In genomic region chr14:100200058-100200688, GRCm38 (mm10) we compare ENCODE assay signal across 25 mouse cellular contexts.
DNase-seq lines count a peak whose midpoint lies in the region; ATAC-seq lines count a peak whose summit lies in the region.
"Had no signal": no experiment of that assay in that cellular context is flagged by ENCODE, and none has a peak within 500 bp of the region (broad histone marks: within the 10 kb centered on the region; RNA-seq: fewer than 3 reads in every experiment).

No protein-coding gene starts in this region.

- no peaks in the 10 kb centered on the region for H3K9me3 ChIP-seq in liver, embryonic 12.5 days (replicated peaks)
- H3K9me3 ChIP-seq in liver, embryonic 11.5 days (ENCODE audit: control insufficient read depth, low read length) = no peaks in the 10 kb centered on the region
- H3K9me3 ChIP-seq in liver, embryonic 15.5 days (replicated peaks) = no peaks in the 10 kb centered on the region
- H3K9me3 ChIP-seq: forebrain, embryonic 10.5 days; heart, embryonic 10.5 days; heart, embryonic 13.5 days had no signal

- WGBS in liver, embryonic 12.5 days (ENCODE audit: insufficient replicate concordance) = 65% methylated on average over 6 of the region's 6 CpGs
- 71% methylated on average over 6 of the region's 6 CpGs for WGBS in liver, embryonic 11.5 days
- 55% methylated on average over 6 of the region's 6 CpGs for WGBS in liver, embryonic 15.5 days (ENCODE audit: insufficient replicate concordance)

- no peak overlapping the region for H3K4me3 ChIP-seq in liver, embryonic 12.5 days
- H3K4me3 ChIP-seq in liver, embryonic 11.5 days (ENCODE audit: low read depth, low read length) = no peak overlapping the region
- no peak overlapping the region for H3K4me3 ChIP-seq in liver, embryonic 15.5 days (replicated peaks)
- H3K4me3 ChIP-seq: forebrain, embryonic 10.5 days; forebrain, embryonic 13.5 days; heart, adult 2 months; heart, embryonic 10.5 days; heart, embryonic 13.5 days had no signal

- 0 out of 2 replicates have a peak overlapping the region, but pooled peaks have one; percentile 30 for H3K27ac ChIP-seq in liver, embryonic 12.5 days
- no peak overlapping the region for H3K27ac ChIP-seq in liver, embryonic 11.5 days (ENCODE audit: low read depth, low read length)
- H3K27ac ChIP-seq in liver, embryonic 15.5 days (replicated peaks) = peak overlapping the region; percentile 30; the same call in 1 of the 2 replicates
- H3K27ac ChIP-seq: forebrain, embryonic 10.5 days; forebrain, embryonic 13.5 days; heart, adult 2 months; heart, embryonic 10.5 days; heart, embryonic 13.5 days; hindbrain, embryonic 14.5 days had no signal

- no peaks in the 10 kb centered on the region for H3K4me1 ChIP-seq in liver, embryonic 12.5 days
- H3K4me1 ChIP-seq in liver, embryonic 11.5 days (replicated peaks; ENCODE audit: control insufficient read depth, insufficient read depth, low read length) = no peaks in the 10 kb centered on the region
- H3K4me1 ChIP-seq in liver, embryonic 15.5 days (replicated peaks) = no peaks in the 10 kb centered on the region
- H3K4me1 ChIP-seq: forebrain, embryonic 13.5 days; heart, embryonic 13.5 days had no signal

- H3K27me3 ChIP-seq in liver, embryonic 12.5 days (replicated peaks) = no peaks in the 10 kb centered on the region
- H3K27me3 ChIP-seq in liver, embryonic 11.5 days (replicated peaks; ENCODE audit: control insufficient read depth, insufficient read depth, low read length) = no peaks in the 10 kb centered on the region
- no peaks in the 10 kb centered on the region for H3K27me3 ChIP-seq in liver, embryonic 15.5 days
- H3K27me3 ChIP-seq: forebrain, embryonic 13.5 days; heart, embryonic 13.5 days had no signal

- H3K36me3 ChIP-seq in liver, embryonic 12.5 days = no peaks in the 10 kb centered on the region
- no peaks in the 10 kb centered on the region for H3K36me3 ChIP-seq in liver, embryonic 11.5 days (ENCODE audit: control insufficient read depth, insufficient read depth, low read length)
- no peaks in the 10 kb centered on the region for H3K36me3 ChIP-seq in liver, embryonic 15.5 days (replicated peaks)
- H3K36me3 ChIP-seq: heart, embryonic 10.5 days; heart, embryonic 13.5 days had no signal

- no peak overlapping the region for H3K9ac ChIP-seq in liver, embryonic 12.5 days
- no peak overlapping the region for H3K9ac ChIP-seq in liver, embryonic 11.5 days (ENCODE audit: low read depth, low read length)
- H3K9ac ChIP-seq in liver, embryonic 15.5 days = no peak overlapping the region
- H3K9ac ChIP-seq: forebrain, embryonic 13.5 days; heart, embryonic 13.5 days; hindbrain, embryonic 14.5 days had no signal

- peak; percentile 43 for DNase-seq in kidney, adult 9 months
- no peak for DNase-seq in kidney, postnatal 25 days
- no peak for DNase-seq in liver, embryonic 11.5 days (ENCODE audit: low spot score)
- DNase-seq in yolk sac, embryonic 10.5 days (ENCODE audit: low spot score) = peak; percentile 70
- no peak for DNase-seq in layer of hippocampus, postnatal 10 days (ENCODE audit: low spot score in 2 of 2)
- no peak for DNase-seq in right cerebral cortex, postnatal 4 days
- DNase-seq: adrenal gland, adult 8-10 months; adrenal gland, postnatal 36 days; B cell, adult 2 months; cerebellum, adult 18-20 months; cerebellum, adult 9-10 months; cerebellum, postnatal 14 days; gastrocnemius, postnatal 10 days; gastrocnemius, postnatal 36 days; heart, adult 2 months; heart, postnatal 14 days; heart, postnatal 4 days had no signal

- no peak overlapping the region for H3K4me2 ChIP-seq in liver, embryonic 12.5 days
- H3K4me2 ChIP-seq in liver, embryonic 11.5 days = no peak overlapping the region
- no peak overlapping the region for H3K4me2 ChIP-seq in liver, embryonic 15.5 days
- H3K4me2 ChIP-seq: forebrain, embryonic 13.5 days; heart, embryonic 13.5 days; hindbrain, embryonic 14.5 days had no signal

- ATAC-seq in liver, embryonic 12.5 days = no peak
- no peak for ATAC-seq in liver, embryonic 11.5 days (replicated peaks; ENCODE audit: low FRiP score)
- no peak; the same call in 1 of the 2 replicates for ATAC-seq in liver, embryonic 15.5 days (ENCODE audit: insufficient read depth)
- ATAC-seq: forebrain, embryonic 13.5 days; forebrain, embryonic 16.5 days had no signal

Comparison
In these comparisons a context has a peak if more than half of its experiments do, and no peak if none do; other contexts are left out.
1. DNase-seq: peak in kidney, adult 9 months (single experiment) and yolk sac, embryonic 10.5 days (single experiment); none in kidney, postnatal 25 days (0 of 2), liver, embryonic 11.5 days (single experiment), layer of hippocampus, postnatal 10 days (0 of 2) and right cerebral cortex, postnatal 4 days (single experiment).